Mouse (Mus musculus) thymus, adult 2 months (tissue): ENCODE data around the gene Dirc2.

Experiments
- CTCF ChIP-seq: fragments of 200-500 bp; IDR thresholded peaks from 2 replicates; pipeline ENCODE4 v1.5.1; 2012; ENCODE audit warnings: mild to moderate bottlenecking, control low read depth, low read length, moderate library complexity, borderline replicate concordance; ENCODE audit not compliant: control insufficient read depth, poor library complexity, insufficient read depth; ENCODE audit errors: extremely low read depth
- POLR2A ChIP-seq: fragments of 200-500 bp; IDR thresholded peaks from 2 replicates; pipeline ENCODE4 v1.6.1; 2012; ENCODE audit warnings: mild to moderate bottlenecking, low read length, control low read depth, moderate library complexity; ENCODE audit not compliant: control insufficient read depth, poor library complexity, insufficient read depth; ENCODE audit errors: extremely low read depth

GRCm38 (mm10) chr16:35663831-35664414, 105.2 kb downstream of the Dirc2 start:
- TF ChIP-seq CTCF, result no peak
- TF ChIP-seq POLR2A, result no peak
